Mouse (Mus musculus): ENCODE results near the gene Yap1. TPM values are rescaled to one million over a fixed set of nuclear protein-coding genes. Genes with fewer than 3 reads are reported as not detected.

Yap1 gene
- polyA plus RNA-seq, 1 experiment from 2014 or later, result 11.5 TPM

GRCm38 (mm10) chr9:7965590-7965989 is 38.8 kb downstream of the Yap1 start:
- Histone ChIP-seq H3K4me2 (no peak overlapping the region), H3K9ac (no peak overlapping the region), H3K4me3 (no peak overlapping the region), H3K9me3 (no peaks in the 10 kb centered on the region), H3K27ac (replicated peaks) (no peak overlapping the region), H3K27me3 (no peaks in the 10 kb centered on the region), H3K36me3 (no peaks in the 10 kb centered on the region), H3K4me1 (replicated peaks) (peaks cover 22% of the 10 kb centered on the region)
- ATAC-seq (ENCODE audit: low read depth), result no peak
- WGBS, result 90% methylated on average over 3 of the region's 3 CpGs

GRCm38 (mm10) chr9:7963867-7964266 is 40.5 kb downstream of the Yap1 start:
- H3K4me2 ChIP-seq, result no peak overlapping the region
- no peak for ATAC-seq (ENCODE audit: low read depth)
- no peaks in the 10 kb centered on the region for H3K36me3 ChIP-seq
- peaks cover 35% of the 10 kb centered on the region for H3K4me1 ChIP-seq (replicated peaks)
- H3K9me3 ChIP-seq, result no peaks in the 10 kb centered on the region
- no peaks in the 10 kb centered on the region for H3K27me3 ChIP-seq
- no peak overlapping the region for H3K27ac ChIP-seq (replicated peaks)
- H3K9ac ChIP-seq, result no peak overlapping the region
- H3K4me3 ChIP-seq, result no peak overlapping the region
- 92% methylated on average over 2 of the region's 2 CpGs for WGBS

GRCm38 (mm10) chr9:7962915-7963314 is 41.5 kb downstream of the Yap1 start:
- Histone ChIP-seq H3K27ac (replicated peaks) (no peak overlapping the region), H3K9me3 (no peaks in the 10 kb centered on the region), H3K4me1 (replicated peaks) (peaks cover 36% of the 10 kb centered on the region), H3K9ac (no peak overlapping the region), H3K27me3 (no peaks in the 10 kb centered on the region), H3K36me3 (no peaks in the 10 kb centered on the region), H3K4me3 (no peak overlapping the region), H3K4me2 (no peak overlapping the region)
- WGBS, result 88% methylated on average over 7 of the region's 7 CpGs
- ATAC-seq (ENCODE audit: low read depth), result no peak

- H3K4me2 ChIP-seq, result peak overlapping the region; percentile 34
- peaks cover 37% of the 10 kb centered on the region for H3K4me1 ChIP-seq (replicated peaks)
- H3K27ac ChIP-seq (replicated peaks), result peak overlapping the region; percentile 65
- no peaks in the 10 kb centered on the region for H3K27me3 ChIP-seq
- peak overlapping the region; percentile 17; the same call in 1 of the 2 replicates for H3K9ac ChIP-seq
- H3K4me3 ChIP-seq, result no peak overlapping the region
- WGBS, result 18% methylated on average over 21 of the region's 21 CpGs
- ATAC-seq (ENCODE audit: low read depth), result peak; percentile 69; the same call in 1 of the 2 replicates
- no peaks in the 10 kb centered on the region for H3K36me3 ChIP-seq
- no peaks in the 10 kb centered on the region for H3K9me3 ChIP-seq
Measured at GRCm38 (mm10) chr9:7961366-7962160, 42.8 kb downstream of the Yap1 start.

- 59% methylated on average over 9 of the region's 9 CpGs for WGBS
- no peak overlapping the region for H3K9ac ChIP-seq
- H3K36me3 ChIP-seq, result no peaks in the 10 kb centered on the region
- ATAC-seq (ENCODE audit: low read depth), result peak; percentile 55; the same call in 1 of the 2 replicates
- H3K4me3 ChIP-seq, result no peak overlapping the region
- H3K27ac ChIP-seq (replicated peaks), result peak overlapping the region; percentile 65; the same call in 1 of the 2 replicates
- no peak overlapping the region for H3K4me2 ChIP-seq
- no peaks in the 10 kb centered on the region for H3K9me3 ChIP-seq
- H3K4me1 ChIP-seq (replicated peaks), result peaks cover 37% of the 10 kb centered on the region
- H3K27me3 ChIP-seq, result no peaks in the 10 kb centered on the region
Measured at GRCm38 (mm10) chr9:7960382-7960781, 44.0 kb downstream of the Yap1 start.

DNA sequence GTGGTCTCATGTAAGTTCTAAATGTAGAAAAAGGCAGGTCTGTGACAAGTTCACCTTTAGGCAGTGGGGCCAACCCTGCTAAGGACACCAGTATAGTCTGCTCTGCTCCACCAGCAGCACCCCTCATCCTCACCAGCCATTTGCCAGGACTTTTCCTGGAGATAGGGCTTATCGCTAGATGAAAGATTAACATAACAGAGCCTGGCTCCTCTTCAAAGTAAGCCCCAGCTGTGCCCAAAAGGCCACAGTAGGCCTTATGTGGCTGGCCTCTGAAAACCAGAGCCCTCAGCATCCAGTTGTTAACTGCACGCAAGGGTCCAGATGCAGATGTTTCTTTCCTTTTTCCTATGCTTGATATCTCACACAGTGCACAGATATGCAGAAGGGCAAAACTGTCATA is 45.1 kb downstream of the Yap1 start:
- 89% methylated on average over 2 of the region's 2 CpGs for WGBS
- Histone ChIP-seq H3K27me3 (no peaks in the 10 kb centered on the region), H3K9ac (no peak overlapping the region), H3K9me3 (no peaks in the 10 kb centered on the region), H3K36me3 (peaks cover 6% of the 10 kb centered on the region), H3K4me2 (no peak overlapping the region), H3K27ac (replicated peaks) (no peak overlapping the region), H3K4me3 (no peak overlapping the region), H3K4me1 (replicated peaks) (peaks cover 37% of the 10 kb centered on the region)
- ATAC-seq (ENCODE audit: low read depth), result no peak

- no peak for ATAC-seq (ENCODE audit: low read depth)
- H3K4me2 ChIP-seq, result no peak overlapping the region
- no peaks in the 10 kb centered on the region for H3K27me3 ChIP-seq
- H3K27ac ChIP-seq (replicated peaks), result no peak overlapping the region
- no peaks in the 10 kb centered on the region for H3K9me3 ChIP-seq
- WGBS, result 76% methylated on average over 7 of the region's 7 CpGs
- H3K36me3 ChIP-seq, result peaks cover 6% of the 10 kb centered on the region
- peaks cover 39% of the 10 kb centered on the region for H3K4me1 ChIP-seq (replicated peaks)
- no peak overlapping the region for H3K4me3 ChIP-seq
- H3K9ac ChIP-seq, result no peak overlapping the region
Measured at GRCm38 (mm10) chr9:7958025-7958593, 46.3 kb downstream of the Yap1 start.

DNA sequence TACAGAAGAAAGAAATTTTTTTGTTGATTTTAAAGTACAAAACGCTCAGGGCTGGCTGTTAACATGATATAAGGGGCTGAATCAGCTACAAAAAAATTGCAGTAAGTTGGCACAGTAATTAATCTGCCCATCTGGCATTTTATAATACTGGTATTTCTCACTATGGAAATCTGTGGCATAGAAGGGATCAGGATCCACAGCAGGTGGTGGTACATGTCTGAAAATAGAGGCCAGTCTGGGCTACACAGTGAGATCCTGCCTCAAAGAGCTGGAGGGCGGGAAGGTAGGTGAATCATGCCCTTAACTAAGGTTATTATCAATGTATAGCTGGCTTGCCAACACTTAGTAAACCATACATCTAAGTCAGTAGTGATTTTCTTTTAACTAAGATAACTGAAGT is 47.0 kb downstream of the Yap1 start:
- no peak overlapping the region for H3K9ac ChIP-seq
- H3K9me3 ChIP-seq, result no peaks in the 10 kb centered on the region
- no peak overlapping the region for H3K4me2 ChIP-seq
- peaks cover 40% of the 10 kb centered on the region for H3K4me1 ChIP-seq (replicated peaks)
- no peak overlapping the region for H3K27ac ChIP-seq (replicated peaks)
- H3K4me3 ChIP-seq, result no peak overlapping the region
- peaks cover 11% of the 10 kb centered on the region for H3K36me3 ChIP-seq
- H3K27me3 ChIP-seq, result no peaks in the 10 kb centered on the region
- no peak for ATAC-seq (ENCODE audit: low read depth)
- 84% methylated on average over 2 of the region's 2 CpGs for WGBS

DNA sequence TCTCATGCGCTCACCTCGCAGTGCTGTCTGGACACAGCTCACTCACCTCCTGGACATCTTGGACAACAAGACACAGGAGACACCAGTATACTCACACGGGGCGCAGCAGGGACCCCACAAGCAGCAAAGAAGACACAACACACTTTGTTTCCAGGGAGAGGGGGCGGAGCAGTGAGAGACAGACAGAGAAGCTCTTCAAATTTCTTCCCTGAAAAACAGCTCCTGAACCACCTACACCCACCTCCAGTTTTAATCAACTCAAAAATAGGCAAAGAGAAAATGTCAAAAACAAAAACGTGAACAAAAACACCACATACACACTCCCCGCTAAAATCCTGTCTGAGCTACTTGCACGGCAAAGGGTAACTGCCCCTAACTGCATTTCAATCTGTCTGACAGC is 48.0 kb downstream of the Yap1 start:
- H3K4me1 ChIP-seq (replicated peaks), result peaks cover 30% of the 10 kb centered on the region
- no peaks in the 10 kb centered on the region for H3K9me3 ChIP-seq
- H3K9ac ChIP-seq, result no peak overlapping the region
- no peak overlapping the region for H3K4me3 ChIP-seq
- no peaks in the 10 kb centered on the region for H3K27me3 ChIP-seq
- no peak for ATAC-seq (ENCODE audit: low read depth)
- 88% methylated on average over 8 of the region's 8 CpGs for WGBS
- no peak overlapping the region for H3K4me2 ChIP-seq
- peaks cover 12% of the 10 kb centered on the region for H3K36me3 ChIP-seq
- H3K27ac ChIP-seq (replicated peaks), result no peak overlapping the region

- H3K4me3 ChIP-seq, result no peak overlapping the region
- H3K36me3 ChIP-seq, result peaks cover 27% of the 10 kb centered on the region
- H3K9ac ChIP-seq, result no peak overlapping the region
- H3K9me3 ChIP-seq, result no peaks in the 10 kb centered on the region
- ATAC-seq (ENCODE audit: low read depth), result peak; percentile 84
- H3K4me1 ChIP-seq (replicated peaks), result 0 out of 2 replicates have a peak, but pooled peaks cover 7% of the 10 kb centered on the region
- no peaks in the 10 kb centered on the region for H3K27me3 ChIP-seq
- 59% methylated on average over 5 of the region's 5 CpGs for WGBS
- H3K27ac ChIP-seq (replicated peaks), result no peak overlapping the region
- no peak overlapping the region for H3K4me2 ChIP-seq
Measured at GRCm38 (mm10) chr9:7952886-7953285, 51.5 kb downstream of the Yap1 start.

- Histone ChIP-seq H3K27ac (replicated peaks) (no peak overlapping the region), H3K9ac (no peak overlapping the region), H3K9me3 (no peaks in the 10 kb centered on the region), H3K27me3 (no peaks in the 10 kb centered on the region), H3K36me3 (peaks cover 36% of the 10 kb centered on the region), H3K4me1 (replicated peaks) (0 out of 2 replicates have a peak, but pooled peaks cover 6% of the 10 kb centered on the region), H3K4me2 (no peak overlapping the region), H3K4me3 (no peak overlapping the region)
- WGBS, result 88% methylated on average over 7 of the region's 7 CpGs
- no peak for ATAC-seq (ENCODE audit: low read depth)
Measured at GRCm38 (mm10) chr9:7950211-7950644, 54.2 kb downstream of the Yap1 start.

GRCm38 (mm10) chr9:7947946-7948345 is 56.5 kb downstream of the Yap1 start:
- 91% methylated on average over 4 of the region's 4 CpGs for WGBS
- Histone ChIP-seq H3K9me3 (no peaks in the 10 kb centered on the region), H3K4me2 (no peak overlapping the region), H3K36me3 (peaks cover 30% of the 10 kb centered on the region; the same call in 1 of the 2 replicates), H3K27ac (replicated peaks) (no peak overlapping the region), H3K4me3 (no peak overlapping the region), H3K4me1 (replicated peaks) (0 out of 2 replicates have a peak, but pooled peaks cover 3% of the 10 kb centered on the region), H3K27me3 (no peaks in the 10 kb centered on the region), H3K9ac (no peak overlapping the region)
- no peak for ATAC-seq (ENCODE audit: low read depth)

Measured in neural tube, embryonic 13.5 days (tissue).